Mouse (Mus musculus) embryonic facial prominence, embryonic 11.5 days (tissue): Measurements from ENCODE around the gene Trarg1. TPM values are rescaled to one million over a fixed set of nuclear protein-coding genes. Genes with fewer than 3 reads are reported as not detected.
A peak's percentile ranks its signal among the peaks of the same experiment; 100 is the strongest.

Experiments
- ATAC-seq: fragments of 200-750 bp; cut with Nextera tagmentation; replicated peaks from 2 replicates; pipeline ENCODE4 v1.8.0; 2017; ENCODE audit warnings: low read depth; ENCODE audit not compliant: insufficient number of reproducible peaks, low FRiP score, low TSS enrichment
- DNase-seq: peaks from one replicate; pipeline ENCODE4 v3.0.0-alpha.2; 2015; ENCODE audit warnings: low spot score
- H3K27ac ChIP-seq: fragments of 300-500 bp; sonication (generic); replicated peaks from 2 replicates; pipeline ENCODE4 v1.5.1; 2014; ENCODE audit warnings: mild to moderate bottlenecking, low read depth, low read length, control low read depth
- H3K27me3 ChIP-seq: fragments of 300-500 bp; sonication (generic); 2 replicates; pipeline ENCODE4 v1.6.1; 2014; ENCODE audit warnings: mild to moderate bottlenecking, low read length, moderate library complexity, mixed read lengths; ENCODE audit not compliant: control insufficient read depth, insufficient read depth
- H3K36me3 ChIP-seq: fragments of 300-500 bp; sonication (generic); replicated peaks from 2 replicates; pipeline ENCODE4 v1.6.1; 2014; ENCODE audit warnings: low read depth, mild to moderate bottlenecking, low read length, moderate library complexity, mixed read lengths; ENCODE audit not compliant: control insufficient read depth, insufficient read depth
- H3K4me1 ChIP-seq: fragments of 300-500 bp; sonication (generic); 2 replicates; pipeline ENCODE4 v1.6.1; 2014; ENCODE audit warnings: low read length, mixed read lengths; ENCODE audit not compliant: control insufficient read depth, insufficient read depth
- H3K4me2 ChIP-seq: fragments of 300-500 bp; sonication (generic); 2 replicates; pipeline ENCODE4 v1.6.1; 2014; ENCODE audit warnings: low read depth, mild to moderate bottlenecking, control low read depth, low read length, moderate library complexity
- H3K4me3 ChIP-seq: fragments of 300-500 bp; sonication (generic); 2 replicates; pipeline ENCODE4 v1.5.1; 2014; ENCODE audit warnings: low read depth, low read length, control low read depth
- H3K9ac ChIP-seq: fragments of 300-500 bp; sonication (generic); replicated peaks from 2 replicates; pipeline ENCODE4 v1.6.1; 2014; ENCODE audit warnings: mild to moderate bottlenecking, control low read depth, low read length
- H3K9me3 ChIP-seq: fragments of 300-500 bp; sonication (generic); replicated peaks from 2 replicates; pipeline ENCODE4 v1.6.1; 2016; ENCODE audit warnings: mild to moderate bottlenecking, low read length, inconsistent platforms, mixed read lengths; ENCODE audit not compliant: control insufficient read depth
- WGBS: fragments of 180-500 bp; shearing (Covaris S2); extraction: QIAGEN DNeasy Blood & Tissue Kit; methylation state at CpG from one replicate; pipeline ENCODE4 v1.1.7; 2014; 5-methylcytosine and 5-hydroxymethylcytosine counted together
- polyA plus RNA-seq: library from polyadenylated mRNA; unstranded; fragments of >200 nt; fragmentation: Nextera tagmentation; extraction: Ambion mirVana; gene quantifications from 2 replicates; pipeline ENCODE4 v1.2.1, GENCODE M21; 2014

The Trarg1 gene
- polyA plus RNA-seq, 1 experiment from 2014 or later, result not detected

DNA sequence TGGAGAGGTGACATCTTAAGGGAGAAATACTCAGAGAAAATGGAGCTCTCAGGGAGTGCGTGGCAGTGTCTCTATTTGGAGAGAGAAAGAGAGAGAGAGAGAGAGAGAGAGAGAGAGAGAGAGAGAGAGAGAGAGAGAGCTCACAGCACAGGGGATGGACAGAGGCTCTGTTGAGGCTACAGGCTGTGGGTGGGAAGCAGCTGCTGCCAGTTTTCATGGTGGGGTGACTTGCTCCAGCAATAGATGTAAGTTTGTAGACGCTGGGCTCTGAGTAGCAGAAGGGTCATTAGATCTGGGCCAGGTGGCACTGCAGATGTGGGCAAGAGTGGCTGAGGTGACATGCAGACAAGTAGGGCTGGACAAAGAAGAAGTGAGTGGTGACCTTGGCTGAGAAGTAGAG lies 6.0 kb downstream of the Trarg1 start:
- WGBS, result 81% methylated on average over 2 of the region's 2 CpGs
- H3K9ac ChIP-seq, result no peak overlapping the region

DNA sequence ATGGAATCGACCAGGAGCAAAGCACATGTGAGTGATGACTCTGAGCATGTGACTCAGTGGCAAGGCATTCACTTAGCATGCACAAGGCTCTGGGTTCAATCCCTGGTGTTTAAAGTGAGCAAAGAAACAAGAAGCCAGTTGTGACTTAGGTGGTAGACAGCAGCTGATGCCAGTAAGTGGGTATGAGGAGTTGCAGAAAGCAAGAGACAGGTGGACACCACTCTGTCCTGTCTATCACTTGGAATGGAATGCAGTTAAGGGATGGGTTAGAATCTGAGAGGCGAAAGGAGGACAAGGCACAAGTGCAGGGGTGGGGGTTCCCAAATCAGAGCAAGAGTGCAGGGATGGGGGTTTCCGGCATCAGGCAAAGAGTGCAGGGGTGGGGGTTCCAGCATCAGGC lies 12.5 kb downstream of the Trarg1 start:
- H3K4me1 ChIP-seq, result no peaks in the 10 kb centered on the region
- no peak overlapping the region for H3K27ac ChIP-seq
- DNase-seq (no peak), ATAC-seq (no peak)
- H3K4me2 ChIP-seq, result no peak overlapping the region
- no peaks in the 10 kb centered on the region for H3K27me3 ChIP-seq
- no peak overlapping the region for H3K4me3 ChIP-seq
- no peak overlapping the region for H3K9ac ChIP-seq
- H3K9me3 ChIP-seq, result no peaks in the 10 kb centered on the region
- 84% methylated on average over 3 of the region's 3 CpGs for WGBS
- no peaks in the 10 kb centered on the region for H3K36me3 ChIP-seq

More for the DNA sequence above, 6.0 kb downstream of the Trarg1 start:
- H3K27me3 ChIP-seq, result no peaks in the 10 kb centered on the region
- no peak overlapping the region for H3K27ac ChIP-seq
- ATAC-seq (no peak), DNase-seq (no peak)
- H3K4me3 ChIP-seq, result no peak overlapping the region
- H3K4me2 ChIP-seq, result no peak overlapping the region
- H3K4me1 ChIP-seq, result no peaks in the 10 kb centered on the region
- no peaks in the 10 kb centered on the region for H3K36me3 ChIP-seq
- H3K9me3 ChIP-seq, result no peaks in the 10 kb centered on the region

DNA sequence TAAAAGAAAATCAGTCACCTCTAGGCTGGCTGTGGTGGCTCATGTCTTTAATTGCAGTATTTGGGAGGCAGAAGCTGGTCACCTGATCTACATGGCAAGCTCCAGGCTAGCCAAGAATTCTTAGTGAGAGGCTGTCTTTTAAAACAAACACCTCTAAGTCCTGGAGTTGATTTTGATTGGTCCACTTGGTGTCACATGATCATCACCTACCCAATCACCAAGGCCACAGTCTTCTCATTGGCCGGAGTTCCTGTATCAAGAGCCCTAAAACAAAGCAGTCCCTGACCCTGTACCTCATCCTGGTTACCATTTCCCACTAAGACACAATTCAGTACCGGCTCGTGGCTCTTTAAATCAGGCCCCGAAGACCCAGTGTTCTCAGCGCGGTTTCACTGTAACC lies 16.2 kb downstream of the Trarg1 start:
- Histone ChIP-seq H3K9ac (no peak overlapping the region), H3K36me3 (no peaks in the 10 kb centered on the region), H3K4me3 (no peak overlapping the region), H3K4me2 (no peak overlapping the region), H3K4me1 (no peaks in the 10 kb centered on the region), H3K9me3 (no peaks in the 10 kb centered on the region), H3K27ac (no peak overlapping the region), H3K27me3 (no peaks in the 10 kb centered on the region)
- DNase-seq (no peak), ATAC-seq (no peak)
- 73% methylated on average over 6 of the region's 6 CpGs for WGBS

- WGBS, result 73% methylated on average over 7 of the region's 9 CpGs
- no peak for DNase-seq
- no peak overlapping the region for H3K9ac ChIP-seq
- H3K9me3 ChIP-seq, result no peaks in the 10 kb centered on the region
- 0 out of 2 replicates have a peak overlapping the region, but pooled peaks have one; percentile 7 for H3K4me2 ChIP-seq
- H3K27ac ChIP-seq, result no peak overlapping the region
- no peak for ATAC-seq
- H3K27me3 ChIP-seq, result no peaks in the 10 kb centered on the region
- H3K4me3 ChIP-seq, result no peak overlapping the region
- no peaks in the 10 kb centered on the region for H3K4me1 ChIP-seq
- H3K36me3 ChIP-seq, result no peaks in the 10 kb centered on the region
These were observed 20.0 kb downstream of the Trarg1 start for GRCm38 (mm10) chr11:76699626-76700025.

DNA sequence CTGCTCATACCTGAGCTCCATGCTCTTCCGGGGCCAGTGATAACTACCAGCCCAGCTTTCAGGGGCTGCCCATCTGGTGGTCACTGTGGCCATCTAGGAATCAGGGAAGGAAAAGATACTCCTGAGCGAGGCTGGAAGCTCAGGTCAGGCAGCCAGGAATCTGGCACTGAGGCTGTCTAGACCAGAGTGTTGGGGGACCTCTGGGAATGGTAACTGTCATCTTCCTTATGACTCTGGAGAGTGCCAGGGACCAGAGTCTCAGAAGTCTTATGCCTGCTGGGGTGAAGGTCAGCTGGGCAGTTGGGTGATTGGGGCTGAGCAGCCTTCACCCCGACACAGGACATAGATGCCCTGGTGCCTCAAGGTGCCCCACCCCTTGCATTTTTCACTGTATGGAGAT lies 28.0 kb downstream of the Trarg1 start:
- H3K4me2 ChIP-seq, result no peak overlapping the region
- H3K4me1 ChIP-seq, result no peaks in the 10 kb centered on the region; the same call in 1 of the 2 replicates
- ATAC-seq (no peak), DNase-seq (no peak)
- no peaks in the 10 kb centered on the region for H3K36me3 ChIP-seq
- no peaks in the 10 kb centered on the region for H3K27me3 ChIP-seq
- no peak overlapping the region for H3K9ac ChIP-seq
- H3K27ac ChIP-seq, result no peak overlapping the region
- no peaks in the 10 kb centered on the region for H3K9me3 ChIP-seq
- WGBS, result 95% methylated on average over 3 of the region's 3 CpGs
- no peak overlapping the region for H3K4me3 ChIP-seq

DNA sequence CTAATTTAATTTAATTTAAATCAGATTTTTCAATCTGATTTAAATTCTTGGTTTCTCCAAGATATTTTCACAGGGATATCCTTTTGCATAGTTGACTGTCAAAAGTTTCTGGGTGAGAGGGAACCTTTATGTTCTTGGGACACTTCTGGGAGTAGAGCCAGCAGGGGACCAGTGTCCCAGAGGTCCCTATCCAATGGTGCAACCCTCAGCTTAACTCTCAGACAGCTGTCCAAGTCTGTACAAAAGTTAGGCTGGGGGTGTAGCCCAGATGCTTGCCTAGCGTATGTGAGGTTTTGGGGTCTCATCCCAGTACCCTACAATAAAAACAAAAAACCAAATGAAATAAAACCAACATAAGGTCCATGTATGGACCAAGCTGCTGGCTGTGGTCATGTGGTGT lies 28.5 kb downstream of the Trarg1 start:
- no peak overlapping the region for H3K9ac ChIP-seq
- 94% methylated on average over 1 of the region's 1 CpGs for WGBS
- no peaks in the 10 kb centered on the region for H3K9me3 ChIP-seq
- no peak overlapping the region for H3K4me3 ChIP-seq
- H3K36me3 ChIP-seq, result no peaks in the 10 kb centered on the region
- H3K4me2 ChIP-seq, result no peak overlapping the region
- ATAC-seq (no peak), DNase-seq (no peak)
- no peaks in the 10 kb centered on the region; the same call in 1 of the 2 replicates for H3K4me1 ChIP-seq
- H3K27me3 ChIP-seq, result no peaks in the 10 kb centered on the region
- H3K27ac ChIP-seq, result no peak overlapping the region

DNA sequence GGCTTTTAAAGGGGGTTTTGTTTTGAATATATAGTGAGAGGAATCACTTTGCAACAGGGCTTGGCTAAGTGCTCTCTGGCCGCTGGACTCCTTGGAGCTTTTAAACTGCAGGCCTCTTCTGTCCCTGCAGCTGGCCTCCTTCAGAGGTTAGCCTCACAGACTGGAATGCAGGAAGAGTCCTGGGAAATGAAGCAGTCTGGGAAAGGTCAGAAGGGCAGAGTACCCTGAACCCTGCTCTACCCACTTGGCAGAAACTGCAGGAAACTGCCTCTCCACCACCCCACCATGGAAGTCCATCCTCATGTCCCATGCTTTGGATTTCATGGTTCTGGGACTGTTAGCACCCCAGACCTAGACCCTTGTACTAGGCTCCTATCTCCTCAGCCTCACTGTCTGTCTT lies 29.3 kb downstream of the Trarg1 start:
- Histone ChIP-seq H3K4me3 (no peak overlapping the region), H3K4me1 (no peaks in the 10 kb centered on the region; the same call in 1 of the 2 replicates), H3K4me2 (no peak overlapping the region), H3K27ac (no peak overlapping the region), H3K27me3 (no peaks in the 10 kb centered on the region), H3K36me3 (no peaks in the 10 kb centered on the region), H3K9me3 (no peaks in the 10 kb centered on the region), H3K9ac (no peak overlapping the region)
- WGBS, result 24% methylated on average over 1 of the region's 1 CpGs
- DNase-seq (no peak), ATAC-seq (no peak)

- ATAC-seq (no peak), DNase-seq (peak; percentile 59)
- Histone ChIP-seq H3K27me3 (no peaks in the 10 kb centered on the region), H3K4me3 (no peak overlapping the region), H3K27ac (no peak overlapping the region; the same call in 1 of the 2 replicates), H3K36me3 (no peaks in the 10 kb centered on the region), H3K4me2 (no peak overlapping the region; the same call in 1 of the 2 replicates), H3K9me3 (no peaks in the 10 kb centered on the region), H3K9ac (0 out of 2 replicates have a peak overlapping the region, but pooled peaks have one; percentile 32), H3K4me1 (no peaks in the 10 kb centered on the region; the same call in 1 of the 2 replicates)
- 28% methylated on average over 10 of the region's 17 CpGs for WGBS
These were observed 30.2 kb downstream of the Trarg1 start for GRCm38 (mm10) chr11:76709625-76710452.
